Mouse (Mus musculus): ENCODE results near the gene Adad1.

Gene Adad1

DNA sequence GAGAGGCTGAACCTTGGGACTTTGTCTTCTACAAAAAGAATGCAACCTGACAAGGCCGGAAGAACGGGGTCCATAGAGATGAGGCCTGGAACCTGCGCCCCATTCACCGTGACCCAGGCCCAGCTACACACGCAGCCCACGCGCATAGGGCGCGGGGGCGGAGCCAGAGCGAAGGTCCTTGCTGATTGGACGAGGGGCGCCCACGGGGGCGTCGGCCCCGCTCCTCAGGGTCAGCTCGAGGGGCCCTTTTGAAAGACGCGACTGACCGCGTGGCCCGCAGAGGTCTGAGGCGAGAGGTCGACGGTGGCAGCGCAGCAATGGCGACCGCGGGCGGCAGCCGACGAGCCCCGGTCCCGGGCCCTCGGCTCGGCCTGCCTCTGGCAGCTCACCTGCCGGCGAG is at the start of gene Adad1:
Adad1 (plus strand) TSS at position 122 of the 400 bp plus-strand sequence.
- no peak for DNase-seq

DNA sequence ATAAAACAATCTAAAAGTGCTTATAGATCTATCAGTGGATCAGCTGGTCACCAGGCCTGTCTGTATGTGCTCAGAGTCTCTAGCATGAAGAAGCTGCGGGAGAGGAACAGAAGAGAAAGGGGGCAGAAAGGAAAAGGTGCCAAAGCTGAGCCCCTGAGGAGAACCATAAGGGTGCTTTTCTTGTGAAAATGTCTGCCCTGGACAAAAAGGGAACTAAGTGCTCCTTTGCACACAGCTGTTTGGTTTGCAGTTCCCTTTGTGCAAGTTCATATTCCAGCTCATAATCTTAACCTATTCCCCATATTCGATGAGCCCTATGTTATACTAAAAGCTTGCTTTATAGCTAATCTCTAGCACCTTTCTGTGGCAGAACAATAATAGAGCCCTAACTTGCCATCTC is 25.3 kb upstream of the Adad1 start:
- DNase-seq, result no peak

DNA sequence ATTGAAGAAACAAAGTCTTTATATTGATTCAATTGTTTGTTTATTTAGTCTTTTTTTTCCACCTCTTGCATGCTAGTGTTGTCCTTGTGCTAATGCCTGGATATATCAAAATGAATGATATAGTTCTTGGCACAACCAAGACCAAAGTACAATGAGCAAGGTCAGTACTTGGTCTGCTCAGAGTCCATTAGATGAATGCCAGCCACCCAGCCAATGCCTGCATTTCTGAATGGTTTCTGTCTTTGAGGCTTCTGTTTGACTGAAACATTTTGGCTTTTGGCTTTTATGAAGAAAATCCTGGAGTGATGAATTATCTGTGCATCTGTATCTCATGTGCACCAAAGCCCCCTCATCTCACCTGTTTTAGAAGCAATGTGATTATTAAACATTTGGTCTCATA is 23.5 kb upstream of the Adad1 start:
- no peak for DNase-seq

DNA sequence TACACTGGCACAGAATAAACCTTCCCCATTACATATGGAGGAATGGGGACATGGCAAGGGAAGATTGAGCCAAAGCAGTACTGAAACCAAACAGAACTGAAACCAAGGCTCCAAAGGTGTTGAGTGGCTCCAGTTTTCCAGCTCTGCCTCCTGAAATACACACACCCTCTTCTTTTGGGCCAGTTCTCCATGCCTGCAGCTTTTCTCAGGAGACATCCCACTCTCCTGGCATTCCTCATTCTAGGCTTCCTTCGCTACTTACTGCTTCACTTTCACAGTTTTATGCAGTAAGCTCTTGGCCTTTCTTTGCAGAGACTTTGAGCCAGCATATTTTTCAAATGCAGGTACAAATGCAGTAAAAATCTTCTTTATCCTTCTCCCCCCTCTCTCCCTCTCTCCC is 11.8 kb upstream of the Adad1 start:
- DNase-seq, result no peak

DNA sequence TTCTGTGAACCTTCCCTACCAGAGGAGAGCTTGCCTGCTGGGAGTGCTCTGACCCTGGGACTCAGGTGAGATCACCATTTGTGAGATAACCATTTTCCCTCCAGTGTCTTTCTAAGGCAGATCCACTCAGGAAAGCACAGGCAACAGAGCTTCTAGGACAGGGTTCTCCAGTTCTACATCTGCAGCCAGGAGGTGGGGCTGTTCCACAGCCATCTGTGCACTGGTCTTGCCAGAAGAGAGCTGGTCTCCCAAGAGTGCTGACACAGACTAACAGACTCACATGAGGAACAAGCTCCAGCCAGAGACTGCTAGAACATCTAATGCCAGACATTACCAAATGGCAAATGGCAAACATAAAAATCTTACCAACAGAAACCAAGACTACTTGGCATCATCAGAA is 9.9 kb downstream of the Adad1 start:
- no peak for DNase-seq

DNA sequence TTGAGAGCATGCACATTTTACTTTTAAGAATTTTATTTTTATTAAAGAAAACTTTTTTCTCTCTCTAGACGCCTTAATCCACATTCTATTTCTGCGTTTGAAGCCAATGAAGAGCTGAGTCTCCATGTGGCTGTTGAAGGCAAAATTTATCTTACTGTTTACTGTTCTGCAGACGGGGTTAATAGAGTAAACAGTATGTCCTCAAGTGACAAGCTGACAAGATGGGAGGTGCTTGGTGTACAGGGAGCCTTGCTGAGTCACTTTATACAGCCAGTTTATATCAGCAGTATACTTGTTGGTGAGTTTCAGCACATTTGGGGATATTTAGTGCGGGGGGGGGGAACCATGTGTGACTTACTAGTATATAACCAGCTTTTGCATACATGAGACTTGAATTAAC is 21.5 kb downstream of the Adad1 start:
- DNase-seq, result no peak

DNA sequence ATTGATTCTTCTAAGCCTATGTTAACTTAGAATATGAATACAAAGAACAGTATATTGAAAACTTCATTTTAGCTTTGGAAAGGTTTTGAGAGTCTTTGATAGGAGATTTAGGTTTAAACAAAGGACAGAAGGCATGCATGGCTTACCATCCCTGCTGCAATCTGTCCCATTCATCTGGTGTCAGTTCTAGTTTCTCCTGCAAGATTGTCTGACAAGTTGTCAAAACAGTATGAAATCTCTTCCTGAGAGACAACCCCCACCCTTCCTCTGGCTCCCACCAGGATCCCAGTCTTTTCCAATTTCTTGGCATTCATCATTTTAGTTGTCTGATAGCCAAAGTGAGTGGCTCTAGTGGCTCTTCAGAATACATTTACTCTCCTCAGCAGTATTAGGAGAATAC is 27.4 kb downstream of the Adad1 start:
- no peak for DNase-seq

DNA sequence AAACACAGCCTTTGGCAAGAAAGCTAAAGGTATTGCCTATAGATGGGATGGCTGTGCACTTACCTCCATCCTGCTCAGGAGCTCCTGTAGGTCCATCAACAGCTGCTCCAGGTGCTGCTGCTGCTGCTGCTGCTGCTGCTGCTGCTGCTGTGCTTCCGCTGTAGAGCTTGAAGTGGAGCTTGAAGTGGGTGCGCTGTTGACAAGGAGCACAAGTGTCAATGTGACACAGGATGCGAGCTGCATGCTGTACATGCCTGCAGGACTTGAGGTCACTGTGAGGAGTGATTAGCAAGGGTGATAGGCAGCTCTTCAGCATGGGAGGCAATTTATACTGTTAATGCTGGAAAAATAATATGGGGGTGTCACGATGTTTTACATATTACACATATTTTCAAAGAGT is 62.3 kb downstream of the Adad1 start, which contains the start of gene Il2:
Il2 (minus strand) TSS at position 305 of the 400 bp plus-strand sequence.
- DNase-seq, result no peak

DNA sequence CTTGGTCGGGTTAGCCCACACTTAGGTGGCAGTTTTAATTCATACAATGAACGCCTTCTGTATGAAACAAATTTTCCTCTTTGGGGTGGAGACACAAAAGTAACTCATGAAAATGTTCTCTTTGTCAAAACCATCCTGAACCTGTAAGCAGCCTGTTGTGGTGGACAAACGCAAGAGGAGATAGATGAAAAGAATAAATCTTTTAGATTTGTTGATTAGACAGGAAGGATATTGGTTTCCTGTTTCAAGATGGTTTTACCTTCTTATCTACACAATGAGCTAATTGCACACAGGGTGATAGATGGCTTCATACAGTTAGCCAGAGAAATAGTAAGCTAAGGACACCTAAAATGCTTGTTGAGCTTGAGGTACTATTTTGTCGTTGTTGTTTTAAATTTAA is 62.8 kb downstream of the Adad1 start:
- no peak for DNase-seq

DNA sequence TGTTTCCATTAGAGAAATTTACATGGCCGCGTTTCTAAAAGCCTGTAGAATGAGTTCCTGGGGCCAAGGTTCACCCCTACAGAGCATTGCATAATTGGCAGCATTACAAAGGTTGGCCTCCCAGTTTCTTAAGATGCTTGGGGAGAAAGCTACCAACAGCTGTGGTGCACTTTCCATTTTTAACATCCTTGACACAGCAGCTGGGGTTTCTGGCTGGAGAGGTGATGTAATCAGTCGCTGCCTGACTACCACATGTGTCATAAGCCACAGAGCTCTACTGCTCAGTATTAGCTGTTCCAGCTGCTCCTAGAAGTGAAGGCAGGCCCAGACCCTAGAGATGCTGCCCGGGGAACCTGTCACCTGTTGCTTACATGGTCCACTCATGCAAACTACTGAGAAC is 64.9 kb downstream of the Adad1 start:
- DNase-seq, result no peak

DNA sequence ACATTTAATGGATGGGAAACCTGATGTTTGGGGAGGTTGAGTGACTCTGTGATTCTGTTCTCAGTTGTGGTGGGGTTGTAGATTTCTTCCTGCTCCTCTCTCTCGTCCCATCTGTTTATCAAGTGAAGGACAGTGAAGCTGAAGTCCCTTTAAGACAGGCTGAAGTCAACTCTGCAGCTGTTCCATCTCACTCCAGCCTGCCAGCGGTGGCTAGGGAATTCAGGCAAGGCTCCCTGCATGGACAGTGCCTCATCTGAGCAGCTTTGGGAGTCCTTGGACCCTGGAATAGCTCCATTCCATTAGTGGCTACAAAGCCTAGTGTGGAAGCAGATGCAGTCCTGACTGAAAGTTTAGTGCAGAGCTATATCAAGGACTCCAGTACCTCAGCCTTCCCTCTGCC is 65.7 kb downstream of the Adad1 start:
- no peak for DNase-seq

DNA sequence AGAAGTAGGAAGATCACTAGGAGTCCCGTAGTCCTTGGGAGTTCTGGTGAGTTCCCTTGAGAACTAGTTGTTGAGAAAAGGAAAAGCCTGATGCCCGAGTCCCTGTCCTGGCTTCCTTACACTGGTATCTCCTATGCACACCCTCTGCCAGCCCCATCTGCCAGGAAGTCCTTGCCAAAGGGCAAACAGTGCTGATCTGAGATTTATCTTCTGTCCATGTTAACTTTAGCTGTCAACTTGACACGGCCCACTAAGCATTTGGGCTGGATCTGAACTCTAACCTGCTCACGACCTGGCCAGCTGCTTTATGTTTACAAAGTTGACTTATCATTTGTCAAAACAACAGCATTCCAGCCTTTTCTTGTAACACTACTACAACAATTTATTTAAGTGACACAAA is 73.9 kb downstream of the Adad1 start:
- no peak for DNase-seq

DNA sequence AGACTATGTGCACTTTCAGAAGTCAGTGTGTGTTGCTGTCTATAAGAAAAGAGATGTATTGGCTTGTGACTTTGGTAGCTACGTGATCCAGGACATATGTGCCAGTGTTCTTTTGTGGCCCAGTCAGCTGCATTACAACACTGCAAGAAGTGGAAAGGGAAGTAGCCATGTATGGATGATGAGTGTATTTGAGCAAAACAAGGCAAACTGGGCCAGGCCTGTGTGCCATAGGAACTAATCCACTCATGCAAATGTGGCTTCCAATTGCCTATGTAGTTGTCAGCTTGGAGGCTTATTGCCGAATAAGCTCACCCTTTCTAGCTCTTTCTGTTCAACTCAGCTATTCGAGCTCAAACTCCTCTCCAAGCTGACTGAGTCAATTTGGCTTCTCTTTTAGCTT is 75.9 kb downstream of the Adad1 start:
- no peak for DNase-seq

DNA sequence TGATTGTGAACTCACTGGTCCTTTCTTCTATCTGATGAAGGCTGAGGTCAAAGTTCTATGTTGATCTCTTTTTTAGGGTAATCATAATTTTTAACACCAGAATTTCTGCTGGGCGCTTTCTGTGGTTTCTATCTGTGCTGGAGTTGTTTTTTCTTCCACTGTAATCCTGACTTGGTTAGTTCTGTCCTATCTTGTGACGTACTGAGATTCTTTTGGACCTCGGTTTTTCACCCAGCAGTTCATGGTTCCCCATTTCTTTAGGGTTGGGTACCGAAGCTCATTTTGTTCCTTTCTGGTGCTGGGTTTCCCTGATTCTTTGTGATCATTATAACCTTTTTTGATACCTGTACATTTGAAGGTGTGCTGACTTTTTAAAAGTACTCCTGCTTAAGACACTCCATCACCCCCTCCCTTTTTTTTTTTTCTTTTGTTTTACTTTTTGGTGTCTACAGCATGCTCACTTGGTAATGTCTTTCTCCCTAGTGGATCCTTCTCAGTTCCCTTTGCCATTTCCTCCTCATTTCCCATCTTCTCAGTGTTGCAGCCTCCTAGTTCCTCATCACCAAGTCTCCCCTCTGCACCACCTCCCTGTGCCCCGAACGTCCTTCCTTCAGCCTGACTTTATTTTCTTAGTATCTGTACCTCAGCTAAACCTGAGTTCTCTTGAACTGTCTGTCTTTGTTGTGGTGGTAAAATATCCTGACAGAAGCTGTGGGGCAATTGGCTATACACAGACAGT is 77.0 kb downstream of the Adad1 start:
- DNase-seq, result no peak

DNA sequence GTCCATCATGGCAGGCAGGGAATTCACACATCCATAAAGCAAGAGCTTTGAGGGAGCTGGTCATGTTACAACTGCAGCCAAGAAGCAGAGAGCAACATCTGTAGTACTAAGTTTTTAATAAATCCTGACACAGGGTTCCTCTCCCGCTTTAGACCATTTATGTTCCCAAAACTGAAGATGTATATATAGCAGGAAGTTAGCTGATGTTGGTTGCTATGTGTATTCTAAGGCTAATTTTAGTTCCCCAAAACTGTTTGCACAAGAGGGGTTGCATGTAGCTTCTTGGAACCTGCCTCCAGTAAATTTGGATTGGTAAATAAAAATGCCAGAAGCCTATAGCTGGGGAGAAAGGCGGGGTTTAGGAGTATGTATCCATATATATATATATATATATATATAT is 78.5 kb downstream of the Adad1 start:
- no peak for DNase-seq

DNA sequence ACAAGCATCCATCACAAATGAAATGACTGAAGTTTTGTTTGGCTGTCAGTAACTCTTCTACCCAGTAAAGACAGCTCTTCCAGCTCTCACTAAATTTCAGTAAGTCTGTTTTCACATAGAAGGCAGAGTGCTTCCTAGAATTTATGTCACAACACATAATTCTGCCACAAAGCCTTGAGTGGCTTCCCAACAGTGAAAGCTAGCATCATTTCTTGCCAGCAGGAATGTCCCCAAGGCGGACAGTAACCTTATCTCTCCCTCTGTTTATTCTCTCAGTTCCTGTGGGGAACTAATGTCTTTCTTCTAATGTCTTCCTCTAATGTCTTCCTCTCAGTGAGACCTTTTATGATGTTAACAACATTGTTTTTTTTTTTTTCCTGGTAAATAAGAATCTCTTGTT is 81.7 kb downstream of the Adad1 start:
- DNase-seq, result no peak

DNA sequence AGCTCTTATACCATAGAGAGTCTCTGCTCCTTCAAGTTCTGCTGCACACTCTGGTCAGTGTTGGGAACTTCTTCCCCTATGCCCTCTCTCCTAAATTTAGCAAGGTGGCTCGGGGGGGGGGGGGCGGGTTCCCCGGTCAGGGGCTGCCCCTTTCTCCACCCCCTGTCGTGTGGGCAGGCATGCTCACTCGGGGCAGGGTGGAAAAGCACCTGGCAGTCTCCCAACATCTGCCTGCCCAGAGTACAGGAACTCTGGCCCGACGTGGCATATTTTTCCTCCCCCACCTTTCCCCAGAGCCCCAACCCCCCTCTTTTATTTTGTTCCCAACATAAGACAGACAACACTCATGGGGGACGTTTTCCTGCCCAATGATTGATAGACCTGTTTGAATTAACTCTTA is 83.1 kb downstream of the Adad1 start:
- DNase-seq, result no peak

DNA sequence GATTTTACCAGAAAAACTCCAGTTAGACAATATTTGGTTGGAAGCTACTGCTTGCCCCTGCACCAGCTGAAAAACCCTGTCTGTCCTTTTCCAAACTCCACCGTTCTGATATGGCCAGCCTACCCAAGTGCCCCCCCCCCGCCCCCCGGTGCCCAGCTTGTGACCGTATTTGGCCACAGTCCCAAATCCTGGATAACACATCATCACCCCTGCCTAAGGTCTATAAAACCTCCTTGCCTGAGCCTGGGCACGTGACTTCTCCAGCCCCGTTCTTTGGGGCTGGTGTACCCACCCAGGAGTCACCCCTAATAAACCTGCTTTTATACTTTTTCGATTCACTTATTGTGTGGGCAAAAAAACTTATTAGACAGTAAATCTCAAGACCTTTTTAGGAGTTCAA is 83.5 kb downstream of the Adad1 start:
- no peak for DNase-seq

DNA sequence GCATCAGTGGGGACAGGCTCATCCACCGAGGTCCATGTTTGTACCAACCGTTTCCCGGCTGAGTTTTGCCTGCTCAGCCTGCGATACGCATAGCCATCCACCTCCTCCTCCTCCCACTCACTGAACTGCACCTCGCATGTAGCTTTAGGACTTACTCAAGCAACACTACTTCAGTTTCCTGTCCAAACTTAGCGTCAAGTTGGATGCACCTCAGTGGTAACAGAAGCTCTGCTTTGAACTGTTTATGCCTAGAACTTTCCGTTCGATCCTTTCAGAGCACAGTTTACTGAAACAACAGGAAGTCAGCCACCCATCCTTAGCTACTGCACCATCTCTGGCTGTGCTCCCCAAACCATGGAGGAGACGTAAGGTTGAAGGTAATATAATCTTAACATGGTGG is 88.9 kb downstream of the Adad1 start:
- DNase-seq, result no peak

DNA sequence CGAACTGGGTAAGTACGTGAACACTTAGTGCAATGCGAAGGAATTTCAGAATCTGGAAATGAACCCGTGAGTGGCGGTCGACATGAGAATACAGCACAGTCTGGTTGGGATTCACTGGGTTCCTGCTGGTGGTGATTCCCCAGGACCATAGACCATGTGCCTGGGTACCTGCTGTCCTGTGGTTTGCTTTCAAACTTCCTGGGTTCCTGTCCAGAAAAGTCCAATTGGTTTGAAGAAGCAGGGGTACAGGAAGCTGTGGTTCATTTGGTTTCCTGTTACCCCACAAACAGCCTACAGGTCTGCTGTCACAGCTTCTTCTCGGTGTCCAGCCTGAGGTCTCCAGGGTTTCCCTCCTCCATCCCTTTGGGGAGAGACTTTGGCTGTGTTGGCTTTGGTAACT is 89.7 kb downstream of the Adad1 start:
- no peak for DNase-seq

DNA sequence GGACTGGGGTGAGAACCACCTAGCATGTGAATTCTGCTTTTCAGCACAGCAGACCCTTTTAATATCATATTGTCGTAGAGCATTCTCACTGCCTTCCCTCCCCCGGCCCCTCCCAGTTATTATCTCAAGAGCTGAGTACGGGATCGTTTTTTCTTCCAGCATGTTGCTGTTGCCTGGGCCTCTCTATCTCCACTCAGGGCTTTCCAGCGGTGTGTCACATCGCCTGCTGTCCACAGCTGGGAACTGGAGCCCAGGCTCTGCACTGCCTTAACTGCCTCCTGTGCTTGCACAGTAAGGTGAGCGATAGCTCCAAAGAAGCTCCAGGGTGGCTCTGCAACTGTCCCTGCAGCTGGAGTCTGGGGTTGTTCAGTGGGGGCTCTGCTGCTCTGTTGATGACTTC is 91.1 kb downstream of the Adad1 start:
- DNase-seq, result no peak

DNA sequence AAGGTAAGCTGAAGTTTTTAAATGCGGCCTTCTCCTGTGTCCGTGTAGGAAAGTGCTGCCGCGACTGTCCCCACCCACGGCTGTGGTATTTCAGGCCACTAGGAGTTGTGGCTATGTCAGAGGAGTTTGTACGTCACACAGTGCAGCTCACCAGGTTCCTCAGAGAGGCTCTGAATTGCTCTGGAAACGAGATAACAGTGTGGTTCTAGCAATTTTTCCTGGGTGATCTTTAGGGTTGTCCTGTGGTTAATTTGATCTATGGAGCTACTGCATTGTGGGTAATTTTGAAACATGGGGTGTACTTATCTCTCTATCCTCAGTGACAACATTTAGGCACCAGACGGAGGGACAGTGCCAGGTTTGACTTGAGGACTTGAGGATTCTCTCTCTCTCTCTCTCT is 93.8 kb downstream of the Adad1 start:
- no peak for DNase-seq

DNA sequence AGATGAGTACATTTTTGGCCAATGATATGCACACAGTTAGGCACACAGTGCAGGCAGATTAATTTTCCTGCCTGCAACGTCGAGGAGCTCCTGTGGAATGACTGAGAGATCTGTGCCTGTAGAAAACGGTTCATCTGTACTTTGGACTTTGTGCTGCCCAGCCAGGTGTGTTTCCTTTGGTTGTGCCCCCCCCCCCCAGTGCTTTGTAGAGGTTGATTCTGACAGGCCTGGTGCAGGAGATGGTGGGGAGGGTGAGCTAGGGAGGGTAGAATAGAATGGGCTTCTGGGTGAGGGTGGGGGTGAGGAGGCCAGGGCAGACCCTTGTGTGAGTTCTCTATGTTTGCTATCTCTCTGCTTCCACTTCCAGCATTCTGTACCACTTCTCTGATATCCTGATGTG is 94.9 kb downstream of the Adad1 start:
- DNase-seq, result no peak

DNA sequence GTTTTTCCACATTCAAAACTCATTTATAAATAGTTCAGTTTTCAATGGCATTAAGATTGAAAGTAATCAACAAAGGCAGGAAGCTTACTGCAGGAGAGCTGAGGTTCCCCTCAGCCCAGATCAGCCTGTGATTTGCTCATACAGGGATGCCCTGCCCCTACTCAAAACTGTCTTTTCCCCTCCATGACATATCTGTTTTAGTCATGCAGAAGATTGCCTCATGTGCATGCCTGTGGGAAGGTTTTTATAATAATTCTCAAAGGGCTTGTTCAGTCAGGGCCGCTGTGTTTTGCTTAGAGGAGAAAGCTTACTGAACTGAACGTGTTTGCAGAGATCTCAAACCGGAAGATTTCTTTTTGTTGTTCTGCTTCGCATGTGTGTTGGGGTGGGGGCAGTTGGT is 97.8 kb downstream of the Adad1 start:
- no peak for DNase-seq

DNA sequence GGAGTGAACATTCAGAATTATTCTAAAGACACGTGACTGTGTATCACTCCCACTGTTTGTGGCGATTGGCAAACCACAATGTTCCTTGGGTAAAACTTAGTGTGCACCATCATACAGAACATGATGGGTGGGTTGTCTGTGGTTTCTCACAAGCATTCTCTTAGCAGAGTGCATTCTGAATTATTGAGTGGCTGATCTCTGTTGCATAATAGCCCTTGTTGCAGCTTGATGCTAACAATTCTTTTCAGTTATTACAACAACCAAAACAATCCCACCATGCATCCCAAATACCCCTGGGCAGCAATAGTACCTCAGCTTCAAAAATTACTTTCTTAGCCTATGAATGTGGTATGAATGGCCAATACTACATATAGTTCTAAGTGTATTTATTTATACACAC is 106.0 kb downstream of the Adad1 start:
- DNase-seq, result no peak
